Mouse (Mus musculus): ENCODE data around the gene Olfr893.
"Not testable (repeated sequence)": the region's sequence is repeated elsewhere in the genome, so short reads cannot be mapped to it uniquely, and the experiment has no call there.

The Olfr893 gene

DNA sequence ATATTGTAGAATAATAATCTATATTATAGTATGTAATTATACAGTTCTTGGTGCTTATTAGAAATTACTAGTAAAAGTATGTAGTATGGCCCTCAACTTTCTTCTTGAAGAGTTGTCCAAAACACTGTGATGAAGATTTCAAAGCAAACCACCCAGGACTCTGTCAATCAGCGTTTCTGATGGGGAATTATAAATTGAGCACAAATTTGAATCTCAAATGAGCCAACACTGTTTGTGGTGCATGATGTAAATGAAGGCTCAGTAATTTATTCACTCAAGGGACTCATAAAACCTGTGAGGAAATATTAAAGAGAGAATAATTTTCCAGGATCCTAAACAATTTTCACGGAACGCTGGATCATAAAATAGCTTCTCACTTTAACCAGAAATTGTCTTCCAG is at the start of gene Olfr893:
Olfr893 (plus strand) TSS at position 301 of the 400 bp plus-strand sequence.
- no peak for DNase-seq (ENCODE audit: low read depth)

DNA sequence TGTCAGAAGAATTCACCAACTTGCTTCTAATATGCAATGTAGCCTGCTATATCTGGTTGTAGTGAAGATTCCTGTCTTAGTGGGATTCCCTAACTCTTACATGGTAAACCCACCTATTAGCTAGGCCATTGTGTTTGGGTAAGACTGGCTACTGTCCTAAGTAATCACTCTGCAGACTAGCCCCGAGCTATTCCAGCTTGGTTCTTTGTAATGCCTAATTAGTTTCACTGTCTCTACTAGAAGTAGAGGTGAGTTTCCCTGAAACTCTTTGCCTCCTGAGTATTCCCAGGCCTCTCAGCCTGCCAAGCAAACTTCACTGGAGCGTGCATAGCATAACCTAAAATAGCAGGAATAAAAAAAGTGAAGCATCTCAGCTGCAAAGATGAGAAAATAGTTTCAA is 39.8 kb upstream of the Olfr893 start:
- DNase-seq (ENCODE audit: low read depth) = not testable (repeated sequence)

DNA sequence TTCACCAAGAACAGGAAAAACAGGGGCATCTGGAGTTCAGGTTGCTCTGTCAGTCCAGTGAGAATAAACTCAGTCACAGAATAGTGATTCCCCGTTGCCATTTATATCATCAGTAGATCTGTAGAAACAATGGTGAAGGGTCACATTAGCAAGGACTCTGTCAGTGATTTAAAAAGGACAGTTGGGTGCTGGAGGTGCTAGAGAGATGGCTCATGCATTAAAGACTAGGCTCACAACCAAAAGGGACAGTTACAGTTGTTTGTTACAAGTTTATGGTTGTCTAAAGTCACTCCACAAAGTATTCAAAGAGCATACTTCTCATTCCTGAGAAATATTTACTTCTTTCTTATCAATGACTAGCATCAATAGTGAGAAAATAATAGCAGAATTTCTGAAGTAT is 27.4 kb upstream of the Olfr893 start, which contains the start of gene Olfr891:
Olfr891 (minus strand) TSS at position 101 of the 400 bp plus-strand sequence.
- DNase-seq (ENCODE audit: low read depth) = no peak

DNA sequence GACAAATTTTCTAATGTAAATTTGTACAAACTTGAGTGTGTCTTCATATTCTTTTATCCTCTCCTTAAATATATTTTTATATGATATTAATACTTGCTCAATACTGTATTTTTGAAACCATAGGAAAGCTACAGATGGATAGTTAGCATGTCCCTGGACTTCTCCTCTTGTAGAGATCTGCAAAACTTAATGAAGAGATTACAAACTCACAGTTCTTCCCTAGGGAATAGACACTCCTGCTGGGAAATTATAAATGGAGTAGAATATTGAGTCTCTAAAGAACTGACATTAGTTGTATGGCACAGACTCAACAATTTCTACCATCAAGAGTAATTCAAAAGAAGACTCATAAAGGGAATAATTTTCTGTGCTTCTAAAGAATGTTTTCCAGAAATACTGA is 9.6 kb downstream of the Olfr893 start, which contains the start of gene Olfr894:
Olfr894 (plus strand) TSS at position 301 of the 400 bp plus-strand sequence.
- no peak for DNase-seq (ENCODE audit: low read depth)

DNA sequence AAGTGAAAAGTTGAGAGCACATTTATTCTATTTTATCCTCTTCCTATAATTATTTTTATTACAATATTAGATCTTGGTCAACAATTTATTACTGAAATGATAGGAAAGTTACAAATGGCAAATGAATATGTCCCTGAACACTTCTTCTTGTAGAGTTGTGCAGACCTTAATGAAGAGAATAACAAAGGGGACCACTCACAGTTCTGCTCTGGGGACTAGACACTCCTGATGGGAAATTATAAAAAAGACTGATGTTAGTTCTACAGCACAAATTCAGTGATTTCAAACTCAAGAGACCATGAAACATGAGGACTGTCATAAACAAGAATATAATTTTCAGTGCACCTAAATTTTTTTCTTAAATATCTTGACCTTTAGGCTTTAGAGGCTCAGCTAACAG is 44.3 kb downstream of the Olfr893 start, which contains the start of gene Olfr143:
Olfr143 (plus strand) TSS at position 301 of the 400 bp plus-strand sequence.
- no peak for DNase-seq (ENCODE audit: low read depth)
